Mouse (Mus musculus): ENCODE data around the gene Tmem120b. TPM values are rescaled to one million over a fixed set of nuclear protein-coding genes. Genes with fewer than 3 reads are reported as not detected.

Gene Tmem120b
- total and polyA plus RNA-seq, 3 experiments = 4.8 to 8.0 (median 6.2) TPM

DNA sequence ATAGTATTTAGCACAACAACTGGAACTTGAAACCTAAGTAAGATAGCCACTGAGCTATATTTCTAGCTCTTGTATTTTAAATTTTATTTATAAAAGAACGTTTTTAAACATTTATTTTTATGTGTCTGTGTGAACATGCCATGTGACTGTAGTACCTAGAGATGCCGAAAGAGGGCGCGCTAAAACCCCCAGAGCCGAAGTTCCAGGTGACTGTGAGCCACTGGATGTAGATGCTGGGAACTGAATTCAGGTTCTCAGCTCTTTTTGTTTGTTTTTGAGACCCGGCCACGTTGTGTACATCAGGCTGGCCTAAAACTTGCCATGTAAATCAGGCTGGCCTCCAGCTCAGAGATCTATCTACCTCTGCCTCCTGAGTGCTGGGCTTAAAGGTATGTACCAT lies 24.4 kb upstream of the Tmem120b start:
- H3K4me2 ChIP-seq (ENCODE audit: insufficient read depth, low read depth, poor library complexity, severe bottlenecking) = no peak overlapping the region
- dilution Hi-C loops (cut with MboI; ENCODE audit: extremely low pct_ligation_motif_present, extremely low pct_unique_long_range_greater_than_20kb, low sequenced_read_pairs) (no loop called here), in situ Hi-C loops (cut with MboI; ENCODE audit: low pct_ligation_motif_present, low pct_unique_long_range_greater_than_20kb, low sequenced_read_pairs) (no loop called here)
- H3K4me1 ChIP-seq (ENCODE audit: control insufficient read depth in 1 of 2, insufficient read depth in 2 of 2) = peaks cover 2 to 26% of the 10 kb centered on the region in 2 experiments; a peak in 2 of 4 replicates
- no peak overlapping the region for H3K27ac ChIP-seq (ENCODE audit: insufficient read depth, low read depth)
- no peaks in the 10 kb centered on the region for H3K36me3 ChIP-seq (replicated peaks in 1 of 2; ENCODE audit: control insufficient read depth in 1 of 2, insufficient read depth in 1 of 2, low read length in 1 of 2)
- 0 out of 2 replicates have a peak, but pooled peaks have one; percentile 21 for TF ChIP-seq MYC (IDR thresholded peaks at IDR 0.05; ENCODE audit: low read depth, low read length)
- no peak for TF ChIP-seq HCFC1 (IDR thresholded peaks at IDR 0.05; ENCODE audit: low read depth, low read length)
- TF ChIP-seq SMC3 (IDR thresholded peaks at IDR 0.05; ENCODE audit: low read depth, low read length) = peak; percentile 32
- TF ChIP-seq MAX (IDR thresholded peaks at IDR 0.05; ENCODE audit: low read length) = 0 out of 2 replicates have a peak, but pooled peaks have one; percentile 29
- peak; percentile 18 for TF ChIP-seq RAD21 (IDR thresholded peaks at IDR 0.05; ENCODE audit: low read depth, low read length)
- peak; percentile 69 to 71 for TF ChIP-seq CTCF (conservative IDR thresholded peaks at IDR 0.05 in 1 of 2, IDR thresholded peaks at IDR 0.05 in 1 of 2; ENCODE audit: low read depth in 2 of 2, low read length in 2 of 2)
- peak; percentile 3; the same call in 1 of the 2 replicates for TF ChIP-seq USF1 (IDR thresholded peaks at IDR 0.05; ENCODE audit: low read depth, low read length)
- TF ChIP-seq NELFE (IDR thresholded peaks at IDR 0.05; ENCODE audit: low read depth, low read length) = no peak
- DNase-seq (ENCODE audit: extremely low read depth) = peak; percentile 47
- H3K4me3 ChIP-seq (replicated peaks in 1 of 3; ENCODE audit: low read depth in 2 of 3, low read length in 2 of 3, poor library complexity in 1 of 3) = no peak overlapping the region
- H3K9me3 ChIP-seq (replicated peaks; ENCODE audit: low read length) = no peaks in the 10 kb centered on the region
- no peaks in the 10 kb centered on the region for H3K79me2 ChIP-seq (replicated peaks; ENCODE audit: control insufficient read depth, extremely low read depth, insufficient read depth, poor library complexity, severe bottlenecking)
- H3K27me3 ChIP-seq (replicated peaks) = no peaks in the 10 kb centered on the region
- H3K9ac ChIP-seq (ENCODE audit: insufficient read depth, low read depth) = no peak overlapping the region

DNA sequence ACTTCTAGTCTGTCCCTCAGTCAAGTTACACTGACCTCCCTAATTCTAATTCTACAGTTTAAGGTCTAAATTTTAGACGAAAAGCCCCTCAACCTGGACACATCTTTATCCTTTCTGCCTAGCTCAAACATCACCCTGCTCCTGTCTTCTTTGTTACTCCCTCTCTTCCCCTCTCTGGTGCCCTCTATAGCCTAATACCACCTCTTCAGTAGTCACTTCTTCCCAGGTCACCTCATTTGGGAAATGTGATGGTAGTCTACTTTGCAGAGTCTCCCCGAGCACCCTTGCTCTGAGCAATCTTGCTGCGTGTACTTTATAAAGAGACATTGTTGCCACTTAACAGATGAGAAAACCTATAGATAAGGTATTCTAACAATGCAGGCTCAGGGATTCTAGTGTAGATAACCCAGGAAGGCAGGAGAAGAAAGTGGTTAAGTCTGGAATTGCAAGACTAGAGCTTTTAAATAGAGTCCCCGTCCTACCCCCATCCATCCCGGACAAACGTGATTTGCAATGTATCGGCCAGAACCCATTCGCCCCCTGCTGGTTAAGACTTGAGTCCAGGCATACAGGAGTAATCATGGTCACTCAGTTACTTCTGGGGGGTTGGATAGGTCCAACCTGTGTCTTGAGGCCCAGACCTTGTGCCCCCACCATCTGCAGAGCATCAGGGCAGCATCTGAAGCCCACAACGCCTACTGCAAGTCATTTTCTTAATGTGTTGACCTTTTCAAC lies 22.5 kb upstream of the Tmem120b start:
- dilution Hi-C loops (cut with MboI; ENCODE audit: extremely low pct_ligation_motif_present, extremely low pct_unique_long_range_greater_than_20kb, low sequenced_read_pairs) (no loop called here), in situ Hi-C loops (cut with MboI; ENCODE audit: low pct_ligation_motif_present, low pct_unique_long_range_greater_than_20kb, low sequenced_read_pairs) (loop anchor here (5.0 kb wide), 1 partner anchor 78 kb away; no protein-coding TSS in a partner anchor)

DNA sequence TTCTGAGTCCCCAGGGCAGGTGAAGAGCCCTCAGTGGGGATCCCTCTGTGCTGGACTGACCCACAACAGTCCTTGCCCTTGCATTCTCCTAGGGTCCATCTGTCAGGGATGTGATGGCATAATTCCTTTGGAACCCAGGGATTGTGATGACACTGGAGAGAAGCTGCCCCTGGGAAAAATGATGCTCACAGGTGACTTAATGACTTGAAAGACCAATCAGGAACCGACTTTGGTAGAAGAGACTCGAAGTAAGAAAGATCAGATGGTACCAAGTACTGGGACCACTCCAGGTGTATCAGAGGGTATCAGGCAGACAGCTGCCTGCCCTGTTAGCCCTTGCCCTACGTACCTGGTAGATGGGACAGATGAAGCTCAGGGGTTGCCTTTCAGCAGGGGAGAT lies 21.3 kb upstream of the Tmem120b start, which contains the start of gene Morn3:
Gene Morn3 (minus strand): TSS at position 101 of the 400 bp plus-strand sequence.
- in situ Hi-C loops (cut with MboI; ENCODE audit: low pct_ligation_motif_present, low pct_unique_long_range_greater_than_20kb, low sequenced_read_pairs) = loop anchor here (5.0 kb wide), 1 partner anchor 80 kb away; no protein-coding TSS in a partner anchor
- no peak for TF ChIP-seq RAD21 (IDR thresholded peaks at IDR 0.05; ENCODE audit: low read depth, low read length)
- TF ChIP-seq KAT2A (IDR thresholded peaks at IDR 0.05; ENCODE audit: insufficient replicate concordance, low read length) = no peak
- no peak for TF ChIP-seq SIN3A (IDR thresholded peaks at IDR 0.05; ENCODE audit: low read length)
- no peak for TF ChIP-seq ZKSCAN1 (IDR thresholded peaks at IDR 0.05; ENCODE audit: borderline replicate concordance, low read depth, low read length)
- no peak for TF ChIP-seq BHLHE40 (IDR thresholded peaks at IDR 0.05; ENCODE audit: low read depth, low read length)
- no peak for TF ChIP-seq EP300 (IDR thresholded peaks at IDR 0.05; ENCODE audit: low read length)
- no peak for TF ChIP-seq USF2 (conservative IDR thresholded peaks at IDR 0.05; ENCODE audit: low read depth, low read length)
- TF ChIP-seq POLR2AphosphoS2 (IDR thresholded peaks at IDR 0.05; ENCODE audit: low read depth, low read length) = no peak
- TF ChIP-seq SMC3 (IDR thresholded peaks at IDR 0.05; ENCODE audit: low read depth, low read length) = no peak
- no peak for TF ChIP-seq ZC3H11A (IDR thresholded peaks at IDR 0.05; ENCODE audit: low read depth, low read length)
- no peak for TF ChIP-seq MXI1 (IDR thresholded peaks at IDR 0.05; ENCODE audit: low read depth, low read length)
- TF ChIP-seq ELF1 (IDR thresholded peaks at IDR 0.05; ENCODE audit: low read depth, low read length) = no peak
- TF ChIP-seq POLR2A (IDR thresholded peaks at IDR 0.05; ENCODE audit: low read depth, low read length) = no peak
- no peak for TF ChIP-seq TBP (conservative IDR thresholded peaks at IDR 0.05; ENCODE audit: low read depth, low read length)
- TF ChIP-seq GABPA (IDR thresholded peaks at IDR 0.05; ENCODE audit: insufficient replicate concordance, low read depth, low read length) = no peak
- TF ChIP-seq IRF4 (IDR thresholded peaks at IDR 0.05; ENCODE audit: low read depth, low read length) = no peak

More for the DNA sequence above, 22.5 kb upstream of the Tmem120b start:
- no peaks in the 10 kb centered on the region for H3K79me2 ChIP-seq (replicated peaks; ENCODE audit: control insufficient read depth, extremely low read depth, insufficient read depth, poor library complexity, severe bottlenecking)
- H3K27me3 ChIP-seq (replicated peaks) = no peaks in the 10 kb centered on the region
- TF ChIP-seq CTCF (conservative IDR thresholded peaks at IDR 0.05 in 1 of 2, IDR thresholded peaks at IDR 0.05 in 1 of 2; ENCODE audit: low read depth in 2 of 2, low read length in 2 of 2) (peak; percentile 37 to 87; a peak in 3 of 4 replicates), BHLHE40 (IDR thresholded peaks at IDR 0.05; ENCODE audit: low read depth, low read length) (peak; percentile 80), NRF1 (IDR thresholded peaks at IDR 0.05; ENCODE audit: low read depth, low read length) (no peak), EP300 (IDR thresholded peaks at IDR 0.05; ENCODE audit: low read length) (no peak), ZC3H11A (IDR thresholded peaks at IDR 0.05; ENCODE audit: low read depth, low read length) (peak; percentile 46), MYC (IDR thresholded peaks at IDR 0.05; ENCODE audit: low read depth, low read length) (0 out of 2 replicates have a peak, but pooled peaks have one; percentile 16), SMC3 (IDR thresholded peaks at IDR 0.05; ENCODE audit: low read depth, low read length) (peak; percentile 90), RAD21 (IDR thresholded peaks at IDR 0.05; ENCODE audit: low read depth, low read length) (peak; percentile 70)
- no peaks in the 10 kb centered on the region for H3K9me3 ChIP-seq (replicated peaks; ENCODE audit: low read length)
- no peaks in the 10 kb centered on the region for H3K36me3 ChIP-seq (replicated peaks in 1 of 2; ENCODE audit: control insufficient read depth in 1 of 2, insufficient read depth in 1 of 2, low read length in 1 of 2)
- peak overlapping the region; percentile 2; the same call in 1 of the 2 replicates for H3K4me2 ChIP-seq (ENCODE audit: insufficient read depth, low read depth, poor library complexity, severe bottlenecking)
- H3K4me1 ChIP-seq (ENCODE audit: control insufficient read depth in 1 of 2, insufficient read depth in 2 of 2) = peaks cover 2 to 27% of the 10 kb centered on the region in 2 experiments; a peak in 2 of 4 replicates
- no peak overlapping the region for H3K9ac ChIP-seq (ENCODE audit: insufficient read depth, low read depth)
- H3K4me3 ChIP-seq (replicated peaks in 1 of 3; ENCODE audit: low read depth in 2 of 3, low read length in 2 of 3, poor library complexity in 1 of 3) = no peak overlapping the region
- H3K27ac ChIP-seq (ENCODE audit: insufficient read depth, low read depth) = no peak overlapping the region
- peak; percentile 64 for DNase-seq (ENCODE audit: extremely low read depth)

More for the DNA sequence above, 21.3 kb upstream of the Tmem120b start, which contains the start of gene Morn3:
- Histone ChIP-seq H3K4me1 (ENCODE audit: control insufficient read depth in 1 of 2, insufficient read depth in 2 of 2) (peaks cover 2 to 23% of the 10 kb centered on the region in 2 experiments; a peak in 2 of 4 replicates), H3K9ac (ENCODE audit: insufficient read depth, low read depth) (no peak within 1 kb of the TSS), H3K4me3 (replicated peaks in 1 of 3; ENCODE audit: low read depth in 2 of 3, low read length in 2 of 3, poor library complexity in 1 of 3) (no peak within 1 kb of the TSS), H3K27ac (ENCODE audit: insufficient read depth, low read depth) (no peak within 1 kb of the TSS), H3K79me2 (replicated peaks; ENCODE audit: control insufficient read depth, extremely low read depth, insufficient read depth, poor library complexity, severe bottlenecking) (no peaks in the 10 kb centered on the region), H3K27me3 (replicated peaks) (no peaks in the 10 kb centered on the region), H3K9me3 (replicated peaks; ENCODE audit: low read length) (peaks cover 3% of the 10 kb centered on the region), H3K36me3 (replicated peaks in 1 of 2; ENCODE audit: control insufficient read depth in 1 of 2, insufficient read depth in 1 of 2, low read length in 1 of 2) (no peaks in the 10 kb centered on the region), H3K4me2 (ENCODE audit: insufficient read depth, low read depth, poor library complexity, severe bottlenecking) (peak within 1 kb of the TSS; percentile 2; the same call in 1 of the 2 replicates)
- dilution Hi-C loops (cut with MboI; ENCODE audit: extremely low pct_ligation_motif_present, extremely low pct_unique_long_range_greater_than_20kb, low sequenced_read_pairs) = no loop called here
- DNase-seq (ENCODE audit: extremely low read depth) = no peak

All from CH12.LX (cell line).